Comparison of ENCODE assay signal across 8 mouse cellular contexts in genomic region chr12:12942364-12943050, GRCm38 (mm10). TPM values are rescaled to one million over a fixed set of nuclear protein-coding genes. Genes with fewer than 3 reads are reported as not detected.
DNase-seq lines count a peak whose midpoint lies in the region; ATAC-seq lines count a peak whose summit lies in the region.

No protein-coding gene starts in this region.

- intact Hi-C loops in left cerebral cortex, postnatal 14 days (cut with DNase I): loop anchor here (2.0 to 5.0 kb wide), 3 partner anchors 200 to 620 kb away; no protein-coding TSS in a partner anchor

- H3K27ac ChIP-seq in intestine, embryonic 14.5 days (ENCODE audit: low read depth): peak overlapping the region; percentile 83

- under 1% methylated on average over 47 of the region's 47 CpGs for WGBS in intestine, embryonic 14.5 days

- H3K4me3 ChIP-seq in intestine, embryonic 14.5 days (ENCODE audit: low read depth, low read length): peak overlapping the region; percentile 75

- peaks cover 1% of the 10 kb centered on the region for H3K36me3 ChIP-seq in intestine, embryonic 14.5 days (ENCODE audit: control insufficient read depth, insufficient read depth, low read length)

- H3K4me2 ChIP-seq in intestine, embryonic 14.5 days (ENCODE audit: low read length): peak overlapping the region; percentile 80

- H3K27me3 ChIP-seq in intestine, embryonic 14.5 days (replicated peaks; ENCODE audit: control insufficient read depth, insufficient read depth, low read length): no peaks in the 10 kb centered on the region

- DNase-seq in adrenal gland, adult 2 months: peak; percentile 87
- DNase-seq in embryo, embryonic 10 days (ENCODE audit: low spot score): peak; percentile 90
- peak; percentile 65 for DNase-seq in gastrocnemius, postnatal 25 days
- DNase-seq in intestine, embryonic 14.5 days (ENCODE audit: low spot score): peak; percentile 89
- peak; percentile 89 to 91 for DNase-seq in left cerebral cortex, postnatal 14 days (ENCODE audit: low spot score in 2 of 2)
- DNase-seq in right cerebral cortex, postnatal 25 days: peak; percentile 85
- peak; percentile 79 to 86 for DNase-seq in urinary bladder, postnatal 4 days (ENCODE audit: low spot score in 2 of 2)

- H3K9me3 ChIP-seq in intestine, embryonic 14.5 days (ENCODE audit: control insufficient read depth, low read length): no peaks in the 10 kb centered on the region

- ATAC-seq in intestine, embryonic 14.5 days (replicated peaks; ENCODE audit: low FRiP score, low TSS enrichment, low read depth): peak; percentile 53
- ATAC-seq in megakaryocyte progenitor cell, adult 5-6 weeks (replicated peaks; ENCODE audit: poor library complexity): peak; percentile 64

- H3K4me1 ChIP-seq in intestine, embryonic 14.5 days (replicated peaks; ENCODE audit: control insufficient read depth, insufficient read depth, low read length): peaks cover 7% of the 10 kb centered on the region; the same call in 1 of the 2 replicates

- peak overlapping the region; percentile 47 for H3K9ac ChIP-seq in intestine, embryonic 14.5 days (ENCODE audit: low read length)

RNA-seq across cellular contexts. Expression of gene Mycn, which starts 0.8 kb away (rescaled TPM):
- 1 to 10 TPM; 6.1 to 9.6 TPM for total RNA-seq in adrenal gland, adult 2 months (2021)
- polyA plus RNA-seq in adrenal gland, adult 2 months (2012; rRNA removed): 3.8 and 5.8 TPM in 2 replicates
- total RNA-seq in gastrocnemius, postnatal 25 days (2021): under 1 TPM; 0.74 to 0.80 TPM
- polyA plus RNA-seq in intestine, embryonic 14.5 days (2014; fragmentation: Nextera tagmentation; extraction: Ambion mirVana): 78.2 and 78.3 TPM in 2 replicates
- total RNA-seq in left cerebral cortex, postnatal 14 days (2021): 10 to 100 TPM; 21.1 to 25.3 TPM
- 0.64 and 2.5 TPM in 2 replicates for total RNA-seq in megakaryocyte progenitor cell, adult 5-6 weeks (2015)
- total RNA-seq in megakaryocyte progenitor cell, adult 5-6 weeks (2017): 0.71 and 2.3 TPM in 2 replicates

Comparison
In these comparisons a context has a peak if more than half of its experiments do, and no peak if none do; other contexts are left out.
1. Peak in every context shown above with its lines: DNase-seq, ATAC-seq, H3K4me3 ChIP-seq and H3K27ac ChIP-seq.